Mouse (Mus musculus): ENCODE results near the gene Tmem38a.
A peak's percentile ranks its signal among the peaks of the same experiment; 100 is the strongest.

Gene Tmem38a

DNA sequence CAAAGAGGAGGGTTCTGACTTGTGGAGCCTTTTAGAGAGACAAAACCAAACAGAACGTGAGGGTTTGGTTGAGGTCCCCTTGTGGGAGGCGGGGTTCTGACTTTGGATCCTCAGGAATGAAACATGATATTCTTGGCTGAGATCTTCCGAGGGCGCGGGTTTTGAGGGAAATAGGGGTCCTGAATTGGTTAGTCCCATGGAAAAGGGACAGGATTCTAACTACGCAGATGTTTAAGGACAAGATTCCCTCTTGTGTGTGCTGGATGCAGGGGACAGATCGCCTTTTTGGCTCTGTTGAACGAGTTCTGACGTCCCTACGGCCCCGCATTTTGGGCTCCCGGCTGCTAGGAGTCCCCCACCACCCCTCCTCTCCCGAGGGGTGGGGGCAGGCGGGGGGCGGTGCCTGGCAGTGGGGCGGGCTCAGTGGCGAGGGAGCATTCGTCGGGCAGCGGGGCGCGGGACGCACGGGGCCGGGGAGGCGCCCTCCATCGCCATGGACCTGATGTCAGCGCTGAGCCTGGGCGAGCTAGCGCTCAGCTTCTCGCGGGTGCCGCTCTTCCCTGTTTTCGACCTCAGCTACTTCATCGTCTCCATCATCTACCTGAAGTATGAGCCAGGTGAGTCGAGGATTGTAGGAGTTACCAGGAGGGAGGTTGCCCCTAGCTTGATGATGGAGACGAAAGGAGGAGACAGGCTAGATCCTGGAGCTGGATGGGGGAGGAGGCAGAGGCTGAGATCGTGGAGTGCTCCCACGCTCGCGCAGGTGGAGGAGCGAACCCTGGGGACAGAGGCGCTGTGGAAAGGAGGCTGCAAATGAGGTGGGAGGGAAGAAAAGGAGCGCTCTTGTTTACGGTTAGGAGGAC is at the start of gene Tmem38a:
TSS of gene Tmem38a (plus strand) at position 445 of the 863 bp plus-strand sequence.
- peak; percentile 89 for DNase-seq (ENCODE audit: low read depth)

DNA sequence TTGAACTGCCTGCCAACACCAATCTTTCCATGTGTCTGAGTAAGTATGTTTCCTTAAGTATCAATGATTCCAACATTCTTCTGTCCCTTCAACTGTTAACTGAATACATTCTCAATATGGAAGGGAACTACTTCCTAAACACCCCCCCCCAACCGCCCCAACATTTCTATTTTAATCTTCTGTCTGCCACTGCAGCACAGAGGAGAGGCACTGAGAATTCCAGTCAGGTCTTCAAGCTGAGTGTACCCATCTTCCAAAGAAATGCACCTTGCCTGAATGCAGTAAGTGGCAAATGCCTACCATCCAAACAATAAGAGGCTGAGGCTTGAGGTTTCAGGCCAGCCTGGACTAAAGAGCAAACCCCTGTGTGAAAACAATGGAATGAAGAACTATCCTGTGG is 39.8 kb upstream of the Tmem38a start:
- no peak for DNase-seq (ENCODE audit: low read depth)

DNA sequence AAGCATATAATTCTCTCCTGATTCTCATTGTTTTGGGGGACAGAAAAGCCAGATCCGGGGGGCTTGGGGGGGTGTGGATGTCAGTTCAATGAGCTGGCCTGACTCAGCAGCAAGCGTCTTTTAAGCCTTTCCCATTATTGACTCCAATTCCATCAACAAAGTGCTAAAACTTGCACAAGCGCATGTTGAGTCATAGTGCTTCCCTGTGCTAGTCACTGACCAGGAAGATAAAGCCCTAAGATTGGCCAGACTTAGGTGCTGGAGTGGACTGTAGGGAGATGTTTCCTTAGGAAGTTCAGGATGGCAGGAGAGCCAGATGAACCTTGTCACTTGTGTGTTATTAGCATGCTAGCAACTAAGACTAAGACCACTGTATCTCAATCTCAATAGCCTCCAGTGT is 37.0 kb upstream of the Tmem38a start:
- DNase-seq (ENCODE audit: low read depth), result peak; percentile 67

DNA sequence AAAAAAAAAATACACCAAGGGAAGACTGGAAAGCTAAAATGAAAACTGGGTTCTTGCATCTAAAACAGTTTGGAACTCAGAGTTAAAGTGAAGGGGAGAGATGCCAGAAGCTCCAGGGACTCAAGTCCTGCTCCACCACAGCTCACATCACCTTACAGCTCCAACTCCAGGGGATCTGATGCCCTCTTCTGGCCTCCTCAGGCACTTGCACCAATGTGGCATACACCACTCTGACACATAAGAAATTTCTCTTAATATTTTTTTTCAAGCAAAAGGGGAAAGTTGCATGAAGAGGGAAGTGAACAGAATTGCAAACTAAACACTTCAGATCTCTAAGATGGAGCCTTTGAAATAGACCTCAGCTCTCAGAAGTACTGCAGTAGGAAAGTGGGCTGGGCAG is 32.6 kb upstream of the Tmem38a start:
- DNase-seq (ENCODE audit: low read depth), result peak; percentile 18

DNA sequence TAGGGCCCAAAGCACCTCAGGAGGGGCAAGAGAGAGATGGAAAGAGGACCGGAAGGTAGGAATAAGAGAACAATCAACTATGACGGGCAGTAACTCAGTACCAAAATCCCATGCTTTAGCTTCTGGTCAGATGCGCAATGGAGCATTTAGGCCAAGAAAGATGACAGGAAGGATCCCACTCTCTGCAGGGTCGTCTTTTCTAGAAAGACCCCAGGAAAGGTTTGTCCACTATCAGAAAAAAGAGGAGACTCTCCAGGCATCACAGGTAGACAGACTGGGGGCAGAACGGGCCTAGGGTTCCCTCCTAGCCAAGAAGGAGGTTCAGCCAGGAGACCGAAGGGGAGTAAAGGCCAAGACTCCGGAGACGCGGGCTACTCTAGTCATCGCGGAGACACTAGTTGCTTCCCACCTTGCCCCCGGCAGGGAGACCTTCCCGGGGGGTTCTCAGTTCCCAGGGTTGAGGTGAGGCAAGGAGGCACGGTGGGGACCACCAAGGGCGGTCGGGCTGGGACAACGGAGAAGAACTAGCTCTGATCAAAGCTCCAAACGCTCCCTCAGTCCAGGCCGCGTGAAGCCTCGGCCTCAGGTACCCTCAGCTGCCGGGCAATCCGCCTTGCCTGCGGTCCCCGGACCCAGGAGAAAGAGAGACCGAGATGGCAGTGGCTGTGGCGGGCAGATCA is 24.6 kb upstream of the Tmem38a start:
- peak; percentile 15 for DNase-seq (ENCODE audit: low read depth)

DNA sequence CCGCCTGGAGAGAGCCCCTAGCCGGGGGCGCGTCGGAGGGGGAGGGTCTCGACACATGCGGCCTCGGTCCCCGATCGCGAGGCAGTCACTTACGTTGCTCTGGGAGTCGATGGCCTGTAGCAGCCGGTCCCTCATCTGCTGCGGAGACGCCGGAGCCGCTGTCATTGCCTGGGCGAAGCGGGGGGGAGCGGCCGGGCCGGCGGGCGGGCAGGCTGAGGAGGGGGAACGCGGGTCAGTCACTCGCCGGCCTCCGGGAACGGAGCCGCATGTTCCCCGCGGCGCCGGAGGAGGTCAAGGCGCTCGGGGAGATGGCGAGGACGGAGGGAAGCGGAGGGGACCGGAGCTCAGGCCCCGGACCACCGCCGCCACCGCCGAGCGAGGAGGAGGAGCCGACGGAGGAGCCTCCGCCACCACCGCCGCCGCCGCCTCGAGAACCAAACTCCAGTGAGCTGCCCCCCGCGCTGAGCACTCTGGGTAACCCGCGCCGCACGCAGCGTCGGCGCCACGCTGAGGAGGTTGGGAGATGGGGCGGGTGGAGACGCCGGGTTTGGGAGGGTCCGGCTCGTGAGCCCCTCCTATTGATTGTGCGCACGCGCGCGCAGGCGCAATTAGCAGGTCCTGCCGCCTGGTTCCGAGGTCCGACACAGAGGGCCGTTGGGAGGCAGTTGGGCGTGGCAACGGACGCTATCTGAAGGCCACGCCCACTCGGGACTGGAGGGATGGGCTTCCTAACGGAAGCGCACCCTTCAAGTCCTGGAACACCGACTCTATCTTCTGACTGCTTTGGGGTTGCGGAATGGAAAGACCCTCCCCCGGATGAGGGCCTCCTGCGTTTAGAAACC is 23.8 kb upstream of the Tmem38a start, which contains the start of gene Med26:
TSS of gene Med26 (minus strand) at position 469 of the 842 bp plus-strand sequence.
- peak; percentile 100 for DNase-seq (ENCODE audit: low read depth)

DNA sequence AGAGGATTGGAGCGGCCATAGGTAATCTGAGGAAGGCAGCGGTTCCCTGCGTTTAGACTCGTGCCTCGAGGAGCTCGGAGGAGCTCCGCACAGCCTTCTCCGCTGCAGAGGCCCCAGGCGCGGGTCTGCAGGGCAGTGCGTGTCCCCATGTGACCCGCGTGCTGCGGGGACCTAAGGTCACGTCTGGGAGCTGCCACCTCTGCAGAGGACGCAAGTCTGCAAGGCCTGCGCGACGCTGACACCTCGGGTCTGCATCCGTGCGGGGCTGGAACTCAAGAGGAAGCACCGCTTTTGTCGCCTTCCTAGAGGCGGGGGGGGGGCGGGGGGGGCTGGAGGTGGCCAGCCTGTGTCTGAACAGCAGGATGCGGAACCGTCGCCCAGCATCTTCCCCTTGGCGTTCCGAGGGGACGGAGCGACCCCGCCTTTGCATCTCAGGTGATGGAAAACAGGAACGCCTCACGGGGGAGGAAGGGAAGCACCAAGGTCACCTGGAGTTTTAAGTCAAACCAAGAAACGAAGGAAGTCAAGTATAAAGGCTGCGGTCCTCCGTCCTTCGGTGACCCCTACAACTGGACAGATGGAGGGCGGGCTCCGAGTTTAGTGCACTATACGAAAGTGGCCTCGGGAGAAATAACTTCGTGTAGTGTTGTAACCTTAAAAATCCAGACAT is 23.1 kb upstream of the Tmem38a start:
- DNase-seq (ENCODE audit: low read depth), result no peak

DNA sequence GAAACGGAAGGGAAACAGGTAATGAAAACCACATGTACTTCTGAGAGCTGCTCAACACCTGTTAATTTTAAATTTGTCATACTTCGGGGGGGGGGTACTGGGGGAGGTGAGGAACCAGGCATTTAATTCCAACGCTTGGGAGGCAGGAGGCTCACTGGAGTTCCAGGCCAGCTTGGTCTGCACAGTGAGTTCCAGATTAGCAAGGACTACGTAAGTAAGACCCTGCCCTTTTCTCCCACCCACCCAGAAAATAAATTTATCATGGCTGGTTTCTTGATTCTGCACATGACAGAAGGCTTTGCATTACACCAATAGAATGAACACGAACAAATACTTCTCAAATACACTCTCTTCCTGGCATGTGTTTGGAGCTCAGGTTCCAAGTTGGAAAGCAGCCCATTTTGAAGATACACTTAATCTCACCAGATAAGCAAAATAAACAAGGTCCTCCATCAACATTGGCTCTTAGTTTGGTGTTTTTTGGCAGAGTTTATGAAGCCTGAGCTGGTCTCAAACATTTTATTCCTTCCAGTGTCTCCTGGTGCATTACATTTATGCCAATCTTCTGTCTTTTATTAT is 22.5 kb upstream of the Tmem38a start:
- peak; percentile 82 for DNase-seq (ENCODE audit: low read depth)

DNA sequence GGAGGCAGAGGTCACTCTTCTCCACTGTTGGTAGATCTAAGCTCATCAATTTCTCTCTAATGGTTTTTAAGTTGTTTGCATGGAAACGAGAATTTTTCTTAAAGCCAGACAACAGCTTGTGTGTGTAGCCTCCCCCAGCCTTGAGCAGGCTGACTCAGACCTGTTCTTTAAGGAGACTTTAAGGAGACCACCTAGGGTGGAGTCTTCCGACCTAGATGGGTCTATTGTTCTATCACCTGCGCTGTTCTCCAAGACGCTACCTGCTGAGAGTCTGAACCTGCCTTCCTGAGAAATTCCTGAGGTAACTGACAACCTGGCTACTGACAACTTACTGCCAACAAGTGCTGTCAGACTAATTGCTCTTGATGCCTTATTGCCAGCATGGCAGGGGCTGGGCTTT is 16.1 kb upstream of the Tmem38a start:
- DNase-seq (ENCODE audit: low read depth), result no peak

DNA sequence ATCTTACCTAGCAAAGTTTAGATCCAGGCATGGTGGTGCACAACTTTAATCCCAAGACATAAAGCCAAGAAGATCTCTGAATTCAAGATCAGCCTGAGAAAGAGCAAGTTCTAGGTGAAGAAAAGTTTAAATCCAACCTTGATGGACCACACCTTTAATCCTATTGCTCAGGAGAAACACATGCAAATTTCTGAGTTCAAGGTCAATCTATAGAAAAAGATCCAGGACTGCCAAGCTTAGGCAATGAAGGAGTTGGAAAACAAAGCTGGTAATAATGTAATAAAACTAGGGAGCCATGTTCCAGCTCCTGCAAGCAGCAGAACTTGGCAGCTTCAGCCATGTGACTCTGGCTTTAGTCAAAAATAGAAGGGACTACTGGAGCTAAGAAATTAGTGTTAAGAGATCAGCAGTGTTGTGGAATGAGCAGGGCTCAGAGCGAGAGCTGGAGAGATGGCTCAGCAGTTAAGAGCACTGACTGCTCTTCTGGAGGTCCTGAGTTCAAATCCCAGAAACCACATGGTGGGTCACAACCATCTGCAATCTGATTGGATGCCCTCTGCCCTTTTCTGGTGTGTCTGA is 10.7 kb upstream of the Tmem38a start:
- no peak for DNase-seq (ENCODE audit: low read depth)

DNA sequence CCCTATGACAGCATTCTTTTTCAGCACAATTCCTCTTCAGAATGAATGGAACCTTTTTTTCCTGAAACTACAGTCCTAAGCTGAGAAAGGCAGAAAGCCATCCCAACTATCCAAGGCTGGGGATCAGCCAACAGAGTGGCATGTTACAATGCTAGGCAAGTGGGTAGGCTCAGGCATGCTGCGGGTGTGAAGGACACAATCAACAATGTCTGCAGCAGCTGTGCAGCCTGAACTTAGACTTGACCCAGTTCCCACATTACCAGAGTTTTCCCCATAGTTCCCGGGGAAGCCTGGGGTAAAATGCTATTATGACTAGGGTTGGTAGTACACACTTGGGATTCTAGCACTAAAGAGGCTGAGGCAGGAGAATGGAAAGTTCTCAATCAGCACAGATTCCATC is 5.9 kb upstream of the Tmem38a start:
- no peak for DNase-seq (ENCODE audit: low read depth)

DNA sequence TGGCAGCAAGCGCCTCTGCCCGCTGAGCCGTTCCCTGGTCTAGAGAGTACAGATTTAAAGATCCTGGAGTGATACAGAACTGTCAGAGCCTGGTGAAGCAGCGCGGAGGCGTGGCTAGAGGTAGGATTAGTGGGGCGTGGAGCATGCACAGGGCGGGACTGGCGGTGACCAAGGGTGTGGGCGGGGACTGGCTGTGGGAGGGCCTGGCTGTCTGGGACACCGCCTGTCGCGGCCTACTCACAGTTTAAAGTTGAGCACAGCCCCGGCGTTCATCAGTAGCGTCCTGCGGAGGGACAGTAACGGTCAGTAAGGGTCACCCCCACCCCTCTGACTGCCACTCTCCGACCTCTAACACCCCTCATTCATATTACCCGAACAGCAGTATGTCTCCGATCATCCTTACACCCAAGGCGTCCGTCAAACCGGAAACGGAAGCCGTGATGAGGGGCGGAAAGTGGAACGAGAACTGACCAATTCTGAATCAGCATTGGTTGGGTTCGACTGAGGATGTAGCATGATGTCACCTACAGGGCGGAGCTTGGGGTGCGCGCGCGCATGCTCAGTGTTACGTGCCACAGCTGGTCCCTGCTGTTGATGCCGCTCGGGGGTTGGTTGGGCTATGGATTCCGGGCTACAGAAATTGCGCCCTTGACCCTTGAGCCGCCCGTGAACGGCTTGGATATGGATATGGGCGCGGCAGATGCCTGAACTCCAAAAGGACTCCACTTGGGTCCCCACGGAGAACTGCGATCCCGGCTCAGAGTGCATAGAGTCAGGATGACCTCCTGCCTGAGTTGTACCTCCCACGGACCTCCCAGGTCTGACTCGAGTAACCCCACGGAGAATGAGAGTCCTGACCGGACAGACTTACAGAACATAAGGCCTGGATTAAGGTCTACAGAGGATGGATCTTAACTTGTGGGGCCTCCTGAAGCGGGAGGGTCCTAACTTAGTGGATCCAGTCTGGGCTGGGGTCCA is 933 bp upstream of the Tmem38a start, which contains the start of gene Smim7:
TSS of gene Smim7 (minus strand) at position 456 of the 978 bp plus-strand sequence.
- DNase-seq (ENCODE audit: low read depth), result peak; percentile 99

DNA sequence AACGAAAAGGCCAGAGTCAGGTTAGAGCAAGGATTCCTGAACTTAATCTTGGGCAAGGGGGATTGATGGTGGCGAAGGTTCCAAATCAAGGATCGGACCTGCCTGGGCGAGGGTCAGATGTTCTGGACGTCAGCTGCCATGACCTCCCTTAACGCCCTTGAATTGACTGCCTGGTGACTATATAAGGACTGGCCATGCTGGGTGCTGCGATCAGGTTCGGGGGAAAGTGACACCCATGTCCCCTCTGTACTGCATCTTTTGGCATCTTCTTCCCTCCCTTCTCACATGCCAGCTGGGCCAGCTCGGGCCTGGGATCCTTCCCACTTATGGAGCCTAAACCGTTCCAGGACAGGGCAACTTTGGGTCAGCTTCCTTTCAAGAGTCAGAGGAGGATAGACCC is 652 bp downstream of the Tmem38a start:
- no peak for DNase-seq (ENCODE audit: low read depth)

DNA sequence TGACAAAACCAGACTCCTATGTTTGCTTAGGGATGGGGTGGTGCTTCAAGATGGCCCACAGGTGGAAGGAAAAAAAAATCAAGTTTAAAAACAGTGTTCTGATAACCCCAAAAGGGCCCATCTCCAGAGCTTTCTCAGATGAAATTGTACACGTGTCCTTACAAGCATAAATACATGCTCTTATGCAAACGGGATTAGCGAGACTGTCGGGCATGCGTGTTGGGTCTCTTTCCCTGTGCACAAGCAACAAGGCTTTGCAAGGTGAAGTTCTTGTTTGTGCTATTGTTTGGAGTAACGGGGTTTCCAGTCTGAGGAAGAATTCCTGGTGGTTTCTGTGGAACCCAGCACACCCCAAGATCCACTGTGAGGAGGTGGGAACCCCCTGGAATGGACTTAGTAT is 1.6 kb downstream of the Tmem38a start:
- no peak for DNase-seq (ENCODE audit: low read depth)

DNA sequence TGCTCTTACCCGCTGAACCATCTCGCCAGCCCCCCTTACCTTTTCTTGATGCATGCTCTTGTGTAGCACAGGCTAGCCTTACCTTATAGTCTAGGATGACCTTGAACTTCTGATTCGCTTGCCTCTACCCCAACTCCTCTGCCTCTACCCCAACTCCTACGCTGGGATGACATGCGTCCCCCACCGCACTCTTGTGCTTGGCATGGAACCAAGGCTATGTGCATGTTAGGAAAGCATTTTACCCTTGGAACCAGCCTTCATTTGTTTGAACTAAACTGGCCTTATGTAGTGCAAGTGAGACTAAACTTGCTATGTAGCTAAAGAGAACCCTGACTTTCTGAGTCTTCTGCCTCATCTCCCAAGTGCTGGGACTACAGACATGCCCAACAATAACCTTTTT is 4.1 kb downstream of the Tmem38a start:
- DNase-seq (ENCODE audit: low read depth), result no peak

DNA sequence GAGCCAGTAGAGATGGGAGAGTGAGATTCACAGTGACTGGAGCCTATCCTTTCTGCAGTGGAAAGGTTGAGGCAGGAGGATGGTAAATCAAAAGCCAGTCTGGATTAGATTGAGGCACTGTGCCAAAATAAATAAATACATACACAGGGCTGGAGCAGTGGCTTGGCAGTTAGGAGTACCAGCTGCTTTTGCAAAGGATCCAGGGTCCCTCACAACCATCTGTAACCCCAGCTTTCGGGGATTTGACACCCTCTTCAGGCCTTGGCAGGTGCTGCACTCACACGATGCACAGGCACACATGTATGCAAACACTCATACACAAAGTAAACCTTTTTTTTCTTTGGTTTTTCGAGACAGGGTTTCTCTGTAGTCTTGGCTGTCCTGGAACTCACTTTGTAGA is 5.4 kb downstream of the Tmem38a start:
- DNase-seq (ENCODE audit: low read depth), result peak; percentile 33

DNA sequence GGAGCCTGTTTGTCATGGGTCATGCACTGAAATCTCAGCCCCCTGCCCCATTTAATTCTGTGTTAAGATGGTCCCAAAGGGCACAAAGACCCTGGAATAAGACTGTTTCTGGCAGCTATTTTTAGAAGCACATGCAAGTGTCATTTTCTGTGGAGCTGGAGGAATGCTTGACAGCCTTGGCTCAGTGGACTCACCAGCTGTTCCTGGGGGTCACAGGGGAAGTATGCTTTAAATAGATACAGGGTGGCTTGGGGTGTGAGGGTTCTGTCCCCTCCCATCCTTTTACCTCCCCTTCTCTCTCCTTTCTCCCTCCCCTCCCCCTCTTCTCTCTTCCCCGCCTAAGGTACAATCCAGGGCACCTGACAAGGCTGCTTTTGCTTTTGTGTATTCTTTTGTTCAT is 6.1 kb downstream of the Tmem38a start:
- DNase-seq (ENCODE audit: low read depth), result no peak

DNA sequence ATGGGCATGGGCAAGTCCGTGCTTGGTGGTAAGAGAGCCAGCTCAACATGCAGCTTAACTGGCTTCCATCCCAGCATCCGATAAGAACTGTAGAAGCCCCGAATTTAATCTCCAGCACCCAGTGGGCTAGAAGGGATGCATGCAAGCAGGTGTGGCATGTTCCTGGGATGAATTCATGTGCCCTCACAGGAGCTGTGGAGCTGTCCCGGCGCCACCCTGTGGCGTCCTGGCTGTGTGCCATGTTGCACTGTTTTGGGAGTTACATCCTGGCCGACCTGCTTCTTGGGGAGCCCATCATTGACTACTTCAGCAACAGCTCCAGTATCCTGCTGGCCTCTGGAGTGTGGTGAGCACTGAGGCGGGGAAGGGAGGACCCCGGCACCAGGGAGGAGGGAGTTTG is 7.5 kb downstream of the Tmem38a start:
- DNase-seq (ENCODE audit: low read depth), result no peak

DNA sequence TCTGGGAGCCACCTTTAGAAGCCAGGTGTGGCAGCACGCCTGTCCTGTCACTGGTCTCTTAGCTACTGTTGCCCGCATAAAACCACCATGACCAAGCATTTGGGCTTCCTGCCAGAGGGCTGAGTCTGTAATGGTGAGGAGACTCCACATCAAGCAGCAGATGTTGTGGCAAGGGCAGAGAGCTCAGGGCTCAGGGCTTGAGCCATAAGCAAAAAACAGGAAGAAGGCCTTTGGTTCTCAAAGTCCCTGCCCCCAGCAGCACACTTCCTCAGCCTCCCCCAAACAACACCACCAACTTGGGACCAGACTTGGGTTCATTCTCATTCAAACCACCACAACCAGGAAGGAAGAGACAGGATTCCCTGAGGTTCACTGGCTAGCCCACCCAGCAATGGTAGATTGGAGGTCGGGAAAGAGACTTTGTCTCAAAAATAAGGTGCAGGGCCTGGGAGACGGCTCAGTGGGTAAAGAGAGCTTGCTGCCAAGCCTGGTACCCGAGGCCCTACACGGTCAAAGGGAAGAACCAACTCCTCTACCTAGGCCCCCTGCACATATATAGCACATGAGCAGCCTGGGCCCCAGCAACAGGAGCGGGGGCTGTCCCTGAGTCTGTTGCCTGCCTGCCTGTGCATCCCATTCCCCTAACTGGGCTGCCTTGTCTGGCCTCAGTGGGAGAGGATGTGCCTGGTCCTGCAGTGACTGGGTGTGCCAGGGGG is 11.4 kb downstream of the Tmem38a start:
- peak; percentile 71 for DNase-seq (ENCODE audit: low read depth)
